Mouse (Mus musculus) naive thymus-derived CD4-positive, alpha-beta T cell, adult 2 months (primary cell): ENCODE results near the gene Vmn1r24.
"Not testable (repeated sequence)": the region's sequence is repeated elsewhere in the genome, so short reads cannot be mapped to it uniquely, and the experiment has no call there.

Experiments used
- DNase-seq: peaks from one replicate; pipeline ENCODE4 v3.0.0-alpha.2; 2011; ENCODE audit warnings: low read depth

Gene Vmn1r24

GRCm38 (mm10) chr6:57961403-57961802 lies at the start of gene Vmn1r24:
TSS of gene Vmn1r24 (minus strand) at chr6:57961503.
- not testable (repeated sequence) for DNase-seq

- no peak for DNase-seq
These were observed 19.4 kb upstream of the Vmn1r24 start, which contains the start of gene Vmn1r25 for GRCm38 (mm10) chr6:57980710-57981109. TSS of gene Vmn1r25 (minus strand) at chr6:57980810.

DNA sequence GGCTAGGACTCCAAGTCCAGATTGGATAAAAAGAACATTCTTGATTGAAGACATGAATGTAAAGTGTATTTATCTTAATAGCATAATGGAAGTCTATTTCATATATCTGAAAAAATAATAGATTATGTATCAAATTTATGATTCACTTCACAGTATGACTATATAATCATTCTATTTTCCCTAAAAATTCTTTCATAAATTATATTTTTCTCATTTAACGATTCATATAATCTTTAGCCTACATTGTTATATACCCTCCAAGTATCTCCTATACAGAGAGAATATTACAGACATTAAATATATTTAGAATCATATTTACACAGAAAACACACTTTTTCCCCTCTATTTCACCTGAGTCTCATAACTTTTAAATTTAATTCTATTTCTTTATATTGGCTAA lies 34.6 kb downstream of the Vmn1r24 start, which contains the start of gene Vmn1r23:
Gene Vmn1r23, minus strand, starts transcription at position 101 of the 400 bp plus-strand sequence.
- DNase-seq, result no peak

GRCm38 (mm10) chr6:57907928-57908327 lies 53.4 kb downstream of the Vmn1r24 start, which contains the start of gene Vmn1r22:
TSS of gene Vmn1r22 (minus strand) at chr6:57908028.
- DNase-seq, result no peak
